Mouse (Mus musculus) C2C12 (cell line): Measurements from ENCODE around the gene Gm10563. TPM values are rescaled to one million over a fixed set of nuclear protein-coding genes. Genes with fewer than 3 reads are reported as not detected.
A peak's percentile ranks its signal among the peaks of the same experiment; 100 is the strongest.

Experiments
- H3K27me3 ChIP-seq: one replicate; pipeline ENCODE4 v1.6.1; 2011; ENCODE audit not compliant: control insufficient read depth, insufficient read depth, insufficient read length
- H3K36me3 ChIP-seq: one replicate; pipeline ENCODE4 v1.6.1; 2011; ENCODE audit not compliant: control insufficient read depth, insufficient read depth
- H3K4me3 ChIP-seq: one replicate; pipeline ENCODE4 v1.5.1; 2011; ENCODE audit warnings: mild to moderate bottlenecking, control low read depth; ENCODE audit not compliant: poor library complexity, insufficient read depth, severe bottlenecking
- H3K79me2 ChIP-seq: one replicate; pipeline ENCODE4 v1.6.1; 2011; ENCODE audit not compliant: control insufficient read depth, insufficient read depth
- H3K79me3 ChIP-seq: one replicate; pipeline ENCODE4 v1.6.1; 2011; ENCODE audit warnings: low read depth, control low read depth
- H3ac ChIP-seq: one replicate; pipeline ENCODE3; 2011; ENCODE audit warnings: low read depth; ENCODE audit not compliant: control insufficient read depth, insufficient read length
- CEBPB ChIP-seq: IDR thresholded peaks from one replicate; pipeline ENCODE4 v1.6.1; 2011; ENCODE audit warnings: low read depth, mild to moderate bottlenecking, control low read depth, moderate library complexity
- CTCF ChIP-seq: IDR thresholded peaks from one replicate; pipeline ENCODE4 v1.5.1; 2011; ENCODE audit not compliant: control insufficient read depth, insufficient read depth, insufficient read length
- FOSL1 ChIP-seq: IDR thresholded peaks from one replicate; pipeline ENCODE4 v1.8.0; 2011; ENCODE audit warnings: mild to moderate bottlenecking, low read length; ENCODE audit not compliant: poor library complexity, insufficient read depth, severe bottlenecking
- MAX ChIP-seq: IDR thresholded peaks from one replicate; pipeline ENCODE4 v1.6.1; 2011; ENCODE audit warnings: mild to moderate bottlenecking, control low read depth
- MYOD1 ChIP-seq: IDR thresholded peaks from one replicate; pipeline ENCODE4 v1.6.1; 2011; ENCODE audit warnings: low read depth; ENCODE audit not compliant: control insufficient read depth, insufficient read length
- MYOG ChIP-seq: IDR thresholded peaks from one replicate; pipeline ENCODE4 v1.6.1; 2011; ENCODE audit not compliant: control insufficient read depth, insufficient read length; ENCODE audit errors: extremely low read depth
- USF1 ChIP-seq: IDR thresholded peaks from one replicate; pipeline ENCODE4 v1.6.1; 2011; ENCODE audit warnings: low read depth, mild to moderate bottlenecking, control low read depth, moderate library complexity
- polyA plus RNA-seq: library from polyadenylated mRNA; unstranded; fragments of >200 nt; fragmentation: generic; extraction: Trizol; gene quantifications from one replicate; pipeline ENCODE4 v1.2.1, GENCODE M21; 2012; ENCODE audit warnings: missing spikeins

Gm10563 gene
- polyA plus RNA-seq, 1 experiment: not detected

- Histone ChIP-seq H3K27me3 (no peaks in the 10 kb centered on the region), H3ac (no peak overlapping the region), H3K79me2 (no peaks in the 10 kb centered on the region), H3K4me3 (no peak overlapping the region), H3K79me3 (no peaks in the 10 kb centered on the region), H3K36me3 (peaks cover 88% of the 10 kb centered on the region)
- TF ChIP-seq FOSL1 (no peak), MAX (no peak), MYOG (no peak), USF1 (no peak)
Observed at GRCm38 (mm10) chr4:155645721-155646120, 513 bp upstream of the Gm10563 start.

- TF ChIP-seq MYOG: no peak
- TF ChIP-seq CTCF: no peak
- no peak for TF ChIP-seq USF1
- no peak for TF ChIP-seq CEBPB
- TF ChIP-seq FOSL1: no peak
- no peak for TF ChIP-seq MAX
- no peak for TF ChIP-seq MYOD1
- no peak overlapping the region for H3K4me3 ChIP-seq
- no peaks in the 10 kb centered on the region for H3K79me2 ChIP-seq
- H3K79me3 ChIP-seq: no peaks in the 10 kb centered on the region
- peaks cover 83% of the 10 kb centered on the region for H3K36me3 ChIP-seq
- no peaks in the 10 kb centered on the region for H3K27me3 ChIP-seq
- H3ac ChIP-seq: no peak overlapping the region
Observed at GRCm38 (mm10) chr4:155643531-155643930, 1.7 kb downstream of the Gm10563 start.

GRCm38 (mm10) chr4:155635766-155636499 is 9.3 kb downstream of the Gm10563 start:
- no peak for TF ChIP-seq MYOD1
- TF ChIP-seq FOSL1: no peak
- TF ChIP-seq USF1: no peak
- no peak for TF ChIP-seq CEBPB
- no peak for TF ChIP-seq MAX
- TF ChIP-seq MYOG: no peak
- no peak for TF ChIP-seq CTCF
- peaks cover 86% of the 10 kb centered on the region for H3K36me3 ChIP-seq
- no peak overlapping the region for H3K4me3 ChIP-seq
- H3K79me2 ChIP-seq: no peaks in the 10 kb centered on the region
- H3K27me3 ChIP-seq: no peaks in the 10 kb centered on the region
- no peaks in the 10 kb centered on the region for H3K79me3 ChIP-seq
- H3ac ChIP-seq: no peak overlapping the region

- Histone ChIP-seq H3K4me3 (no peak overlapping the region), H3ac (no peak overlapping the region), H3K36me3 (peaks cover 73% of the 10 kb centered on the region), H3K79me3 (peaks cover 16% of the 10 kb centered on the region), H3K27me3 (no peaks in the 10 kb centered on the region), H3K79me2 (peaks cover 30% of the 10 kb centered on the region)
- no peak for TF ChIP-seq CTCF
- no peak for TF ChIP-seq MAX
- no peak for TF ChIP-seq CEBPB
- TF ChIP-seq MYOG: no peak
- TF ChIP-seq USF1: no peak
- TF ChIP-seq MYOD1: no peak
- no peak for TF ChIP-seq FOSL1
Observed at GRCm38 (mm10) chr4:155630267-155630666, 14.9 kb downstream of the Gm10563 start.

- Histone ChIP-seq H3K4me3 (peak within 1 kb of the TSS; percentile 91), H3K79me2 (peaks cover 59% of the 10 kb centered on the region), H3K79me3 (peaks cover 25% of the 10 kb centered on the region), H3K36me3 (peaks cover 39% of the 10 kb centered on the region), H3K27me3 (no peaks in the 10 kb centered on the region), H3ac (peak within 1 kb of the TSS; percentile 78)
- peak; percentile 56 for TF ChIP-seq MAX
- TF ChIP-seq USF1: no peak
Observed at GRCm38 (mm10) chr4:155624338-155625291, 20.6 kb downstream of the Gm10563 start, which contains the start of gene Cdk11b. Gene Cdk11b, plus strand, starts transcription at chr4:155624854.
